Mouse (Mus musculus) G1E (cell line): Measurements from ENCODE around the gene Akr1b8.

Source experiments
- CTCF ChIP-seq: IDR thresholded peaks from 2 replicates; pipeline ENCODE4 v1.5.1; 2012; ENCODE audit warnings: low read depth, low read length, inconsistent platforms, mixed read lengths
- GATA1 ChIP-seq: IDR thresholded peaks from 2 replicates; pipeline ENCODE4 v1.6.1; 2012; ENCODE audit warnings: borderline replicate concordance, low read length, inconsistent platforms, mixed read lengths
- GATA2 ChIP-seq: IDR thresholded peaks from 2 replicates; pipeline ENCODE4 v1.6.1; 2012; ENCODE audit warnings: low read depth, low read length, inconsistent platforms, borderline replicate concordance
- POLR2AphosphoS5 ChIP-seq: IDR thresholded peaks from 2 replicates; pipeline ENCODE4 v1.6.1; 2012; ENCODE audit warnings: low read depth, low read length, inconsistent platforms; ENCODE audit not compliant: insufficient replicate concordance
- TAL1 ChIP-seq: conservative IDR thresholded peaks from 2 replicates; pipeline ENCODE4 v1.6.1; 2012; ENCODE audit warnings: low read depth, low read length, inconsistent platforms, mixed read lengths

DNA sequence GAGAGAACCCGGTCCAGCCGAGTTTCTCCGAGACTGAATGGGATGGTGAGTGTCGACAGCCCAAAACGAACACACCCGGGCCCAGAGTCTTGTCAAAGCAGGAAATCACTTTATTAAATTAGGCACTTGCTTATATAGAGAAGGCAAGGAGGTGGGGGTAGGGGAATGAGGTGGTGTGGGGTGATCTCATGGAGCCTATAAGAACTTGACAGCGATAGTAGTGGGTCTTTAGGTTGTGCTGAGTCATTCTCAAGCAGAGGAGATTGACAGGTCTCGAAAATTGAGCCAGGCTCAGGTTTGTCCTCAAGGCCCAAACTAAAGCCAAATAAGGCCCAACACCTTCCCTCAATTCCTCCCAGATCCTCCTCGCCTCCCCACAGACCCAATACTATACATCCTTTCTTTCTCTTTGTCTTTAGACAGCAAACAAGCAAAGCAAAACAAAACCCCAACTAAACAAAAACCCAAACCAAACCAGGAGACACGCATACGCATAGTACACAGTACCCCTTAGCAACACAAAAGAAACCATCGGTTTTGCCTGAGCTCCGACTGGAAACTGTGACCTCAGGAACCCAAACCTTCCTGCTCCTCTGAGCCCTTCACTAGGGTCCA lies 45.8 kb downstream of the Akr1b8 start:
- TF ChIP-seq CTCF (no peak), GATA1 (no peak), TAL1 (no peak), POLR2AphosphoS5 (no peak), GATA2 (no peak)
